Mouse (Mus musculus): ENCODE results near the gene Vamp3. TPM values are rescaled to one million over a fixed set of nuclear protein-coding genes. Genes with fewer than 3 reads are reported as not detected.

The Vamp3 gene
- total and polyA plus RNA-seq, 3 experiments: 29.2 to 68.4 (median 44.1) TPM

DNA sequence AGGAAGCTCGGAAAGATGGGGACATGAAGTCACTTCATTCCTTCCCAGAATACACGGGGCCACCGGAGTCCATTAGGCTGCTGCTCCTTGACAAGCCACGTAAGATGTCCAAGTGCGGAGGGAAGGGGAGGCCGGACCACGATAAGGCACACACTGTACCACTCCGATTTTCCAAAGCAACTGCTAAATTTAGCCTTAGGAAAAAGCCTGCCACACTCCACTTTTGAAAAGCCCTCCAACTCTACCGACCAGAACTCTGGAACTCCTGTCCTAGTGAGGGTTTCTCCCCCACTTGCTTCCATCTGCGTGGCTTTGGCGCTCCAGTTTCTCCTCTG is 39.3 kb upstream of the Vamp3 start:
- dilution Hi-C loops (cut with MboI; ENCODE audit: extremely low pct_ligation_motif_present, extremely low pct_unique_long_range_greater_than_20kb, low sequenced_read_pairs): no loop called here
- H3K4me3 ChIP-seq (replicated peaks in 1 of 3; ENCODE audit: low read depth in 2 of 3, low read length in 2 of 3, poor library complexity in 1 of 3): no peak overlapping the region
- no peak for DNase-seq (ENCODE audit: extremely low read depth)
- TF ChIP-seq ZNF384 (IDR thresholded peaks at IDR 0.05; ENCODE audit: low read depth, low read length) (no peak), MAX (IDR thresholded peaks at IDR 0.05; ENCODE audit: low read length) (no peak), TBP (conservative IDR thresholded peaks at IDR 0.05; ENCODE audit: low read depth, low read length) (no peak), BHLHE40 (IDR thresholded peaks at IDR 0.05; ENCODE audit: low read depth, low read length) (no peak), PAX5 (IDR thresholded peaks at IDR 0.05; ENCODE audit: low read length) (no peak), JUN (IDR thresholded peaks at IDR 0.05; ENCODE audit: insufficient read depth, low read depth, low read length) (no peak)
- H3K4me2 ChIP-seq (ENCODE audit: insufficient read depth, low read depth, poor library complexity, severe bottlenecking): no peak overlapping the region
- H3K4me1 ChIP-seq (ENCODE audit: control insufficient read depth in 1 of 2, insufficient read depth in 2 of 2): no peaks in the 10 kb centered on the region
- no peaks in the 10 kb centered on the region for H3K79me2 ChIP-seq (replicated peaks; ENCODE audit: control insufficient read depth, extremely low read depth, insufficient read depth, poor library complexity, severe bottlenecking)
- no peak overlapping the region for H3K27ac ChIP-seq (ENCODE audit: insufficient read depth, low read depth)
- in situ Hi-C loops (cut with MboI; ENCODE audit: low pct_ligation_motif_present, low pct_unique_long_range_greater_than_20kb, low sequenced_read_pairs): no loop called here
- no peaks in the 10 kb centered on the region for H3K36me3 ChIP-seq (replicated peaks in 1 of 2; ENCODE audit: control insufficient read depth in 1 of 2, insufficient read depth in 1 of 2, low read length in 1 of 2)
- peaks cover 17% of the 10 kb centered on the region for H3K9me3 ChIP-seq (replicated peaks; ENCODE audit: low read length)
- H3K9ac ChIP-seq (ENCODE audit: insufficient read depth, low read depth): no peak overlapping the region
- peaks cover 5% of the 10 kb centered on the region for H3K27me3 ChIP-seq (replicated peaks)

DNA sequence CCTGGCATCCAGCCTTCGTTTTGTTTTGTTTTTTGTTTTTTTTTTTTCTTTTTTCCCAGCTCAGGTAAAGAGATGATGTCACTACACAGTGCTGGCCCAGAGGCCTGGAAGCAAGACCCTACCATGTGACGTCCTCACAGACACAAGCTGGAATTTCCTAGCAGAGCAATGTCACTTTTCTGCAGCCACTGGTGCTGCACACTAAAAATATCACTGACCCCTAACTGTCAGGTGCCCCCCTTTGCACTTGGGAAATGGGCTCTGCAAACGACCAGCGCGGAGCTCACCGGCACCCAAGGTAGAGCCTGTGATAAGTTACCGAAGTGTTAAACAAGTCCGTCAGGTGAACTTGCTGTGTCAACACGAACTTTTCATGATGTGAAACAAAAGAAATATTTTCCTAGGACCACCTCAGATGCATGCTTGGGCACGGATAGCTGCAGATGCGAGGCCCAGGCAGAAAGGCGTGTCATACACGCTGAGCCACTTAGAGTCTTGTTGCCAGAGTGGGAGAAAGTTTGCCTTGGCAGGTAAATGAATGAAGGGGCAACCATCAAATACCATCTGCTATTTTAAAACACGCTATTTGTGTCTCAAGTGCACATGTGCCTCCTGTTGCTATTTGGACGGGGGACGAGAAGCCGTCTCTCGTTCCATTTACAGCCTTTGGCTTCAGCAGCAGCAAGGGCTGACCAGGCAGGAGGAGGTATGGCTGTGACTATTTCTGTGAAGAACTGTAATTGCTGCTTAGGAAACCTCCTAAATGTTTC is 38.8 kb upstream of the Vamp3 start:
- Histone ChIP-seq H3K9me3 (replicated peaks; ENCODE audit: low read length) (peaks cover 12% of the 10 kb centered on the region), H3K9ac (ENCODE audit: insufficient read depth, low read depth) (no peak overlapping the region), H3K27me3 (replicated peaks) (peaks cover 5% of the 10 kb centered on the region), H3K79me2 (replicated peaks; ENCODE audit: control insufficient read depth, extremely low read depth, insufficient read depth, poor library complexity, severe bottlenecking) (no peaks in the 10 kb centered on the region), H3K4me3 (replicated peaks in 1 of 3; ENCODE audit: low read depth in 2 of 3, low read length in 2 of 3, poor library complexity in 1 of 3) (no peak overlapping the region), H3K4me2 (ENCODE audit: insufficient read depth, low read depth, poor library complexity, severe bottlenecking) (no peak overlapping the region), H3K27ac (ENCODE audit: insufficient read depth, low read depth) (no peak overlapping the region), H3K4me1 (ENCODE audit: control insufficient read depth in 1 of 2, insufficient read depth in 2 of 2) (no peaks in the 10 kb centered on the region), H3K36me3 (replicated peaks in 1 of 2; ENCODE audit: control insufficient read depth in 1 of 2, insufficient read depth in 1 of 2, low read length in 1 of 2) (no peaks in the 10 kb centered on the region)
- in situ Hi-C loops (cut with MboI; ENCODE audit: low pct_ligation_motif_present, low pct_unique_long_range_greater_than_20kb, low sequenced_read_pairs) (no loop called here), dilution Hi-C loops (cut with MboI; ENCODE audit: extremely low pct_ligation_motif_present, extremely low pct_unique_long_range_greater_than_20kb, low sequenced_read_pairs) (no loop called here)
- TF ChIP-seq UBTF (IDR thresholded peaks at IDR 0.05; ENCODE audit: low read depth, low read length): no peak
- no peak for TF ChIP-seq MEF2A (IDR thresholded peaks at IDR 0.05; ENCODE audit: borderline replicate concordance, low read depth, low read length)
- no peak for TF ChIP-seq KAT2A (IDR thresholded peaks at IDR 0.05; ENCODE audit: insufficient replicate concordance, low read length)
- no peak for TF ChIP-seq JUND (conservative IDR thresholded peaks at IDR 0.05; ENCODE audit: low read depth, low read length)
- TF ChIP-seq ZC3H11A (IDR thresholded peaks at IDR 0.05; ENCODE audit: low read depth, low read length): no peak
- TF ChIP-seq GABPA (IDR thresholded peaks at IDR 0.05; ENCODE audit: insufficient replicate concordance, low read depth, low read length): no peak
- TF ChIP-seq TCF12 (IDR thresholded peaks at IDR 0.05; ENCODE audit: low read depth, low read length): no peak
- TF ChIP-seq ZNF384 (IDR thresholded peaks at IDR 0.05; ENCODE audit: low read depth, low read length): no peak
- no peak for TF ChIP-seq BHLHE40 (IDR thresholded peaks at IDR 0.05; ENCODE audit: low read depth, low read length)
- TF ChIP-seq ELF1 (IDR thresholded peaks at IDR 0.05; ENCODE audit: low read depth, low read length): no peak
- TF ChIP-seq TBP (conservative IDR thresholded peaks at IDR 0.05; ENCODE audit: low read depth, low read length): no peak
- no peak for TF ChIP-seq HCFC1 (IDR thresholded peaks at IDR 0.05; ENCODE audit: low read depth, low read length)
- TF ChIP-seq SIN3A (IDR thresholded peaks at IDR 0.05; ENCODE audit: low read length): no peak
- no peak for TF ChIP-seq RAD21 (IDR thresholded peaks at IDR 0.05; ENCODE audit: low read depth, low read length)
- TF ChIP-seq MYC (IDR thresholded peaks at IDR 0.05; ENCODE audit: low read depth, low read length): no peak
- no peak for TF ChIP-seq ETS1 (conservative IDR thresholded peaks at IDR 0.05; ENCODE audit: low read depth, low read length)
- TF ChIP-seq ZKSCAN1 (IDR thresholded peaks at IDR 0.05; ENCODE audit: borderline replicate concordance, low read depth, low read length): no peak
- DNase-seq (ENCODE audit: extremely low read depth): no peak
